Mouse (Mus musculus): Measurements from ENCODE around the gene B3galt1.

GRCm38 (mm10) chr2:68084483-68084882 lies 518.8 kb downstream of the B3galt1 start:
- TF ChIP-seq CTCF (conservative IDR thresholded peaks at IDR 0.05; ENCODE audit: low read length) (no peak), NANOG (IDR thresholded peaks at IDR 0.05; ENCODE audit: borderline replicate concordance, low read length) (no peak), POU5F1 (IDR thresholded peaks at IDR 0.05; ENCODE audit: borderline replicate concordance, low read length) (no peak)
